Mouse (Mus musculus) adrenal gland, postnatal 4 days (tissue): ENCODE measurements around the gene Ptger2. TPM values are rescaled to one million over a fixed set of nuclear protein-coding genes. Genes with fewer than 3 reads are reported as not detected.

Source experiments
- DNase-seq, 2 experiments: peaks; one replicate each; pipeline ENCODE4 v3.0.0; 2021 to 2022; ENCODE audit warnings: low spot score in 2 of 2, mixed read lengths in 2 of 2
- microRNA-seq: library from miRNA; unstranded; fragments of <30 nt; microRNA quantifications from one replicate; pipeline ENCODE4 v1.2.0, GENCODE M21; 2021
- total RNA-seq, 2 experiments: library from RNA; stranded (reverse); gene quantifications; 2 replicates each; pipeline ENCODE4 v1.2.3; 2021

Gene Ptger2
- total RNA-seq, 2 experiments from 2014 or later: 0.78 to 1.0 TPM

GRCm38 (mm10) chr14:45040851-45041475 lies 53.0 kb downstream of the Ptger2 start:
- DNase-seq: no peak

- no peak for DNase-seq
Observed at GRCm38 (mm10) chr14:45048128-45048527, 60.1 kb downstream of the Ptger2 start.

- DNase-seq: no peak
Observed at GRCm38 (mm10) chr14:45049689-45050418, 61.9 kb downstream of the Ptger2 start.

- no peak for DNase-seq
Observed at GRCm38 (mm10) chr14:45050419-45050776, 62.4 kb downstream of the Ptger2 start.

- DNase-seq: no peak
Observed at GRCm38 (mm10) chr14:45051116-45051515, 63.1 kb downstream of the Ptger2 start.

Small RNA genes within 50 kb of the gene (microRNA-seq; reads per million reads assigned to microRNA genes)
- gene Mir327: not detected

Other genes starting within 250 kb of the Ptger2 start
- not detected for gene Gm8267, start 237.9 kb upstream of the Ptger2 start, total RNA-seq
- under 1 TPM in 1 of 2 experiments, not detected in 1; 0.08 TPM for gene Ptgdr, start 128.8 kb upstream of the Ptger2 start, total RNA-seq
- 1 to 10 TPM; 2.9 to 3.2 TPM for gene Gpr137c, start 231.5 kb downstream of the Ptger2 start, total RNA-seq
- 10 to 100 TPM; 32.7 to 36.7 TPM for gene Txndc16, start 232.1 kb downstream of the Ptger2 start, total RNA-seq